Mouse (Mus musculus): ENCODE data around the gene Acot12.

DNA sequence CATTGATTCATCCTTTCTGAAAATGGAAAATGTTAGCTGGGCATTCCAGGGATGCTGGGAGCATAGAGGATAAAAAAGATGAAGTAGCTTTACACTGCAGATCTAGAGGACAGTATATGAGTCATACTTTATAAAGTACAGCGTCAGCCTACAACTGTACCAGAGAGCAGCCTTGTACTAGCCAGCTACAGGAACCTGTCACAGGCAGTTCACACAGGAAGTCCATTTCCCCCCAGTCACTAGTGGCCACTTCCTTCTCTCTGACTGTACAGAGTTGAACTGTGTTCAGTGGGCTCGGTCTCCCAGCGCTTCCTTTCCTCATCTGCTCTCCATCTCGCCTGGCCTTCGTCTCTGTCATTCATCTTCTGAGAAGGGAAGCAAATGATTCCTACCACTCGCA, 39.0 kb upstream of the Acot12 start:
- TF ChIP-seq GATA1 (IDR thresholded peaks at IDR 0.05; ENCODE audit: borderline replicate concordance, low read length) (no peak), FLI1 (IDR thresholded peaks at IDR 0.05; ENCODE audit: low read length) (no peak)
